Comparison of ENCODE assay signal across 15 mouse cellular contexts in the genomic region with DNA sequence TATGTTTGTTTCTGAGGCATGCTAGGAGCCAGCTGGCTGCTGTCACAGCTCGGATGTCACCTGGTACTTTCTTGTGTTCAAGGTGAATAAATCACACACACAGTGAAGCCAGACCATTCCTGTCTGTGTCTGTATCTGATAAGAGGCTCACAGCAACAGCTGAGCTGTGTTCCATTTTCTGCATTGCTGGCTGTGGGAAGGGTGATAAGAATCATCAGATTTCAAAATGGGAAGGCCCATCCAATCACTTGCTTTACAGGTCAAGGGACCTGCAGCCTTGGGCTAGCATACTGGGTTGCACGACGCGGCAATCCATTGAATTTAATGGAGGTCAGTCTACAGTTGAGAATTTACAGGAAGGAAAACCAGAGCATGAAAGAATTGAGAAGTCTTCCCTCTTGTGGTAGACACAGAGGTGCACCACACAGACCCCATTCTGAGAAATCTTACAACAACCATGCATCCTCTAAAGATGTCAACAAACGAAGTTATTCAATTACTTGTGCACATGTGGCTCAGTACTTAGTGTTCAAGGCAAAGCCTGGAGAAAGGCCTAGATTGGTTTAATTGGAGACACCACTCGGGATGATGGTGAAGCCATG.
DNase-seq lines count a peak whose midpoint lies in the region; ATAC-seq and TF ChIP-seq lines count a peak whose summit lies in the region.
"Had no signal": no experiment of that assay in that cellular context is flagged by ENCODE, and none has a peak within 500 bp of the region (broad histone marks: within the 10 kb centered on the region; RNA-seq: fewer than 3 reads in every experiment).

No protein-coding gene starts in this region.

- no peak for ATAC-seq in heart, postnatal 0 days (ENCODE audit: insufficient read depth, low read depth)
- ATAC-seq in lung, postnatal 0 days = peak; percentile 25; the same call in 1 of the 2 replicates
- ATAC-seq in kidney, postnatal 0 days (replicated peaks; ENCODE audit: low FRiP score, low read depth) = peak; percentile 57
- ATAC-seq: forebrain, embryonic 15.5 days had no signal

- no peak for TF ChIP-seq EP300 in heart, postnatal 0 days (IDR thresholded peaks at IDR 0.05; ENCODE audit: low read depth)
- no peak for TF ChIP-seq EP300 in lung, postnatal 0 days (IDR thresholded peaks at IDR 0.05)

- TF ChIP-seq CTCF in heart, postnatal 0 days (IDR thresholded peaks at IDR 0.05; ENCODE audit: low read depth) = peak; percentile 39
- peak; percentile 59 for TF ChIP-seq CTCF in lung, postnatal 0 days (IDR thresholded peaks at IDR 0.05)
- no peak for TF ChIP-seq CTCF in brain, embryonic 14.5 days (IDR thresholded peaks at IDR 0.05; ENCODE audit: borderline replicate concordance, extremely low read depth, insufficient read depth, insufficient read length)
- peak; percentile 78 for TF ChIP-seq CTCF in kidney, postnatal 0 days (IDR thresholded peaks at IDR 0.05; ENCODE audit: low read depth)

- no peak overlapping the region for H3K4me2 ChIP-seq in heart, postnatal 0 days (ENCODE audit: low read depth, low read length)
- no peak overlapping the region for H3K4me2 ChIP-seq in lung, postnatal 0 days (replicated peaks; ENCODE audit: low read depth, low read length)
- no peak overlapping the region for H3K4me2 ChIP-seq in kidney, postnatal 0 days (ENCODE audit: low read length)
- H3K4me2 ChIP-seq: forebrain, embryonic 15.5 days; hindbrain, embryonic 15.5 days; limb, embryonic 13.5 days; neural tube, embryonic 12.5 days had no signal

- H3K9me3 ChIP-seq in heart, postnatal 0 days (replicated peaks; ENCODE audit: control insufficient read depth, low read length) = no peaks in the 10 kb centered on the region
- no peaks in the 10 kb centered on the region for H3K9me3 ChIP-seq in lung, postnatal 0 days (ENCODE audit: low read length)
- no peaks in the 10 kb centered on the region for H3K9me3 ChIP-seq in kidney, postnatal 0 days (replicated peaks; ENCODE audit: low read length)
- H3K9me3 ChIP-seq: forebrain, embryonic 15.5 days; hindbrain, embryonic 15.5 days; limb, embryonic 13.5 days; neural tube, embryonic 12.5 days had no signal

- H3K4me1 ChIP-seq in heart, postnatal 0 days (ENCODE audit: control insufficient read depth, insufficient read depth) = no peaks in the 10 kb centered on the region
- H3K4me1 ChIP-seq in lung, postnatal 0 days (ENCODE audit: insufficient read depth, low read depth, low read length) = no peaks in the 10 kb centered on the region
- no peaks in the 10 kb centered on the region for H3K4me1 ChIP-seq in kidney, postnatal 0 days (replicated peaks; ENCODE audit: insufficient read depth, low read length)
- H3K4me1 ChIP-seq: forebrain, embryonic 15.5 days; hindbrain, embryonic 15.5 days; limb, embryonic 13.5 days; neural tube, embryonic 12.5 days had no signal

- H3K4me3 ChIP-seq in heart, postnatal 0 days (ENCODE audit: low read depth, low read length) = no peak overlapping the region
- no peak overlapping the region for H3K4me3 ChIP-seq in lung, postnatal 0 days (ENCODE audit: low read depth, low read length)
- no peak overlapping the region for H3K4me3 ChIP-seq in kidney, postnatal 0 days (replicated peaks; ENCODE audit: low read depth, low read length)
- H3K4me3 ChIP-seq: forebrain, embryonic 15.5 days; hindbrain, embryonic 15.5 days; limb, embryonic 13.5 days; neural tube, embryonic 12.5 days had no signal

- H3K36me3 ChIP-seq in heart, postnatal 0 days (replicated peaks; ENCODE audit: control insufficient read depth, insufficient read depth, low read length) = no peaks in the 10 kb centered on the region
- H3K36me3 ChIP-seq in lung, postnatal 0 days (ENCODE audit: insufficient read depth, low read length) = no peaks in the 10 kb centered on the region
- H3K36me3 ChIP-seq in kidney, postnatal 0 days (ENCODE audit: insufficient read depth, low read length) = no peaks in the 10 kb centered on the region
- H3K36me3 ChIP-seq: forebrain, embryonic 15.5 days; hindbrain, embryonic 15.5 days; limb, embryonic 13.5 days; neural tube, embryonic 12.5 days had no signal

- H3K9ac ChIP-seq in heart, postnatal 0 days (replicated peaks; ENCODE audit: low read depth, low read length) = no peak overlapping the region
- H3K9ac ChIP-seq in lung, postnatal 0 days (replicated peaks; ENCODE audit: low read depth) = no peak overlapping the region
- no peak overlapping the region for H3K9ac ChIP-seq in kidney, postnatal 0 days (ENCODE audit: low read depth, low read length)
- H3K9ac ChIP-seq: forebrain, embryonic 15.5 days; hindbrain, embryonic 15.5 days; limb, embryonic 13.5 days; neural tube, embryonic 12.5 days had no signal

- TF ChIP-seq POLR2A in brain, embryonic 14.5 days (IDR thresholded peaks at IDR 0.05; ENCODE audit: borderline replicate concordance, extremely low read depth, insufficient read depth, insufficient read length, poor library complexity, severe bottlenecking) = no peak

- no peak overlapping the region for H3K27ac ChIP-seq in heart, postnatal 0 days (ENCODE audit: low read depth)
- no peak overlapping the region for H3K27ac ChIP-seq in lung, postnatal 0 days (ENCODE audit: low read length)
- H3K27ac ChIP-seq in kidney, postnatal 0 days = no peak overlapping the region
- H3K27ac ChIP-seq: forebrain, embryonic 15.5 days; hindbrain, embryonic 15.5 days; limb, embryonic 13.5 days; neural tube, embryonic 12.5 days had no signal

- WGBS in heart, postnatal 0 days = 77% methylated on average over 6 of the region's 6 CpGs
- 52% methylated on average over 6 of the region's 6 CpGs for WGBS in lung, postnatal 0 days
- WGBS in kidney, postnatal 0 days = 31% methylated on average over 6 of the region's 6 CpGs

- H3K27me3 ChIP-seq in heart, postnatal 0 days (ENCODE audit: control insufficient read depth, insufficient read depth, low read length) = peaks cover 6% of the 10 kb centered on the region; the same call in 1 of the 2 replicates
- H3K27me3 ChIP-seq in lung, postnatal 0 days (replicated peaks; ENCODE audit: insufficient read depth, low read length) = no peaks in the 10 kb centered on the region
- no peaks in the 10 kb centered on the region for H3K27me3 ChIP-seq in kidney, postnatal 0 days (ENCODE audit: insufficient read depth, low read length)
- H3K27me3 ChIP-seq: forebrain, embryonic 15.5 days; hindbrain, embryonic 15.5 days; limb, embryonic 13.5 days; neural tube, embryonic 12.5 days had no signal

- DNase-seq in heart, postnatal 0 days (ENCODE audit: low spot score) = no peak
- no peak for DNase-seq in heart, postnatal 4 days
- DNase-seq in lung, postnatal 0 days (ENCODE audit: low spot score) = peak; percentile 39
- DNase-seq in lung, postnatal 25 days (ENCODE audit: low spot score) = no peak
- DNase-seq in brain, embryonic 14.5 days (ENCODE audit: low read depth) = peak; percentile 13
- DNase-seq in kidney, postnatal 0 days (ENCODE audit: low spot score) = peak; percentile 83
- no peak for DNase-seq in embryo, embryonic 11 days
- DNase-seq in cerebellum, postnatal 36 days = no peak
- DNase-seq: gastrocnemius, postnatal 25 days; lung, adult 18-20 months; thymus, postnatal 25 days had no signal

Comparison
In these comparisons a context has a peak if more than half of its experiments do, and no peak if none do; other contexts are left out.
1. DNase-seq: peak in lung, postnatal 0 days (single experiment), brain, embryonic 14.5 days (single experiment) and kidney, postnatal 0 days (single experiment); none in heart, postnatal 0 days (single experiment), heart, postnatal 4 days (single experiment), lung, postnatal 25 days (single experiment), embryo, embryonic 11 days (single experiment) and cerebellum, postnatal 36 days (0 of 2).